In the genomic region with DNA sequence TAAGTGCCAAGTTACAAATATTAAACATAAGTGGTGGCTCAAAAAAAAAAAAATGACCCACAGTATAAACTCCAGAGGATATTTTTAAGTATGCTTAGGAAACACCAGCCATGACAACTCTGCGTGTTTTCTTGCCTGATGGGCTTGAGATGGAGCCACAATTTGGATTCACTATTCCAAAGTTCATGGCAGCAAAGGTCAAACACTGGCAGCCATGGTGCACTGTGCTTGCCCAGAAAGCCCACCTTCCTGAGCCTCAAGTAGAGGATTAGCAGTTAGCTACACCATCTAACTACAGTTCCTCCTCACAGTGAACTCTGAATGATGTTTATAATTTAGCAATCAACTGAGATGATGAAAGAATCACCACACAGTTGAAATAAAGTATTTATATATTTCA, we compare ENCODE assay signal across 25 mouse cellular contexts. TPM values are rescaled to one million over a fixed set of nuclear protein-coding genes. Genes with fewer than 3 reads are reported as not detected.
DNase-seq lines count a peak whose midpoint lies in the region; ATAC-seq lines count a peak whose summit lies in the region.
"Had no signal": no experiment of that assay in that cellular context is flagged by ENCODE, and none has a peak within 500 bp of the region (broad histone marks: within the 10 kb centered on the region; RNA-seq: fewer than 3 reads in every experiment).

No protein-coding gene starts in this region.

- no peak for ATAC-seq in embryonic facial prominence, embryonic 14.5 days (ENCODE audit: low read depth)
- no peak for ATAC-seq in kidney, embryonic 14.5 days (ENCODE audit: low FRiP score, low TSS enrichment)
- ATAC-seq: activated CD4-positive, CD25-positive, alpha-beta regulatory T cell, adult 4 months; forebrain, embryonic 14.5 days; Patski had no signal

- no peak overlapping the region for H3K4me3 ChIP-seq in embryonic facial prominence, embryonic 14.5 days (ENCODE audit: low read depth, low read length)
- no peak overlapping the region for H3K4me3 ChIP-seq in embryonic facial prominence, embryonic 10.5 days
- H3K4me3 ChIP-seq in kidney, embryonic 14.5 days (ENCODE audit: low read length): no peak overlapping the region
- H3K4me3 ChIP-seq: embryonic facial prominence, embryonic 13.5 days; erythroblast, embryonic 14.5 days; forebrain, embryonic 10.5 days; gastrocnemius, adult 2 months; heart, embryonic 12.5 days; hindbrain, embryonic 10.5 days had no signal

- DNase-seq in embryonic facial prominence, embryonic 14.5 days (ENCODE audit: low spot score): no peak
- DNase-seq in embryonic facial prominence, embryonic 10.5 days (ENCODE audit: low spot score): no peak
- DNase-seq in kidney, adult 8-10 months: peak; percentile 34 to 42
- peak; percentile 75 for DNase-seq in kidney, adult 9 months
- DNase-seq in kidney, postnatal 25 days: peak; percentile 29 to 62
- DNase-seq in thymus, postnatal 0 days (ENCODE audit: low spot score): no peak
- no peak for DNase-seq in left cerebral cortex, postnatal 25 days (ENCODE audit: low spot score in 2 of 2)
- DNase-seq: adrenal gland, adult 2 months; adrenal gland, postnatal 36 days; cerebellum, adult 11 months; cerebellum, adult 8-10 months; cerebellum, postnatal 14 days; gastrocnemius, adult 2 months; gastrocnemius, postnatal 25 days had no signal

- peaks cover 60% of the 10 kb centered on the region for H3K36me3 ChIP-seq in embryonic facial prominence, embryonic 14.5 days (ENCODE audit: control insufficient read depth, insufficient read depth, low read length)
- H3K36me3 ChIP-seq in embryonic facial prominence, embryonic 10.5 days (replicated peaks): peaks cover 91% of the 10 kb centered on the region
- peaks cover 65% of the 10 kb centered on the region for H3K36me3 ChIP-seq in kidney, embryonic 14.5 days (ENCODE audit: control insufficient read depth, insufficient read depth, low read length)

- WGBS in embryonic facial prominence, embryonic 14.5 days: 91% methylated on average over 1 of the region's 1 CpGs
- 98% methylated on average over 1 of the region's 1 CpGs for WGBS in embryonic facial prominence, embryonic 10.5 days
- 85% methylated on average over 1 of the region's 1 CpGs for WGBS in kidney, embryonic 14.5 days

- no peak overlapping the region for H3K9ac ChIP-seq in embryonic facial prominence, embryonic 14.5 days (ENCODE audit: low read depth, low read length)
- no peak overlapping the region for H3K9ac ChIP-seq in kidney, embryonic 14.5 days (ENCODE audit: low read depth, low read length)
- H3K9ac ChIP-seq: embryonic facial prominence, embryonic 13.5 days; heart, embryonic 12.5 days; hindbrain, embryonic 14.5 days had no signal

- no peak overlapping the region for H3K4me2 ChIP-seq in embryonic facial prominence, embryonic 14.5 days (ENCODE audit: low read depth, low read length)
- H3K4me2 ChIP-seq in kidney, embryonic 14.5 days (replicated peaks; ENCODE audit: low read depth, low read length): no peak overlapping the region
- H3K4me2 ChIP-seq: embryonic facial prominence, embryonic 13.5 days; heart, embryonic 12.5 days; hindbrain, embryonic 14.5 days had no signal

- 0 out of 2 replicates have a peak overlapping the region, but pooled peaks have one; percentile 28 for H3K27ac ChIP-seq in embryonic facial prominence, embryonic 14.5 days (replicated peaks; ENCODE audit: low read depth, low read length)
- no peak overlapping the region for H3K27ac ChIP-seq in embryonic facial prominence, embryonic 10.5 days (replicated peaks)
- no peak overlapping the region for H3K27ac ChIP-seq in kidney, embryonic 14.5 days (ENCODE audit: low read depth, low read length)
- H3K27ac ChIP-seq: forebrain, embryonic 10.5 days; gastrocnemius, adult 2 months; hindbrain, embryonic 10.5 days; hindbrain, embryonic 14.5 days had no signal

- no peaks in the 10 kb centered on the region for H3K9me3 ChIP-seq in embryonic facial prominence, embryonic 14.5 days (ENCODE audit: control insufficient read depth, low read length)
- no peaks in the 10 kb centered on the region for H3K9me3 ChIP-seq in embryonic facial prominence, embryonic 10.5 days
- no peaks in the 10 kb centered on the region for H3K9me3 ChIP-seq in kidney, embryonic 14.5 days (ENCODE audit: control insufficient read depth, low read length)
- H3K9me3 ChIP-seq: embryonic facial prominence, embryonic 13.5 days; forebrain, embryonic 10.5 days; heart, embryonic 12.5 days; hindbrain, embryonic 10.5 days had no signal

- no peaks in the 10 kb centered on the region for H3K27me3 ChIP-seq in embryonic facial prominence, embryonic 14.5 days (replicated peaks; ENCODE audit: control insufficient read depth, insufficient read depth, low read length)
- H3K27me3 ChIP-seq in embryonic facial prominence, embryonic 10.5 days (replicated peaks; ENCODE audit: low read depth, poor library complexity, severe bottlenecking): no peaks in the 10 kb centered on the region
- H3K27me3 ChIP-seq in kidney, embryonic 14.5 days (ENCODE audit: control insufficient read depth, insufficient read depth, low read length): no peaks in the 10 kb centered on the region
- H3K27me3 ChIP-seq: CH12.LX; embryonic facial prominence, embryonic 13.5 days; heart, embryonic 12.5 days; Patski had no signal

- H3K4me1 ChIP-seq in embryonic facial prominence, embryonic 14.5 days (ENCODE audit: control insufficient read depth, insufficient read depth, low read length): peaks cover 8% of the 10 kb centered on the region; the same call in 1 of the 2 replicates
- H3K4me1 ChIP-seq in embryonic facial prominence, embryonic 10.5 days: no peaks in the 10 kb centered on the region
- no peaks in the 10 kb centered on the region; the same call in 1 of the 2 replicates for H3K4me1 ChIP-seq in kidney, embryonic 14.5 days (ENCODE audit: control insufficient read depth, insufficient read depth, low read length)
- H3K4me1 ChIP-seq: forebrain, embryonic 10.5 days; hindbrain, embryonic 10.5 days had no signal

- intact Hi-C loops in left cerebral cortex, postnatal 25 days (cut with DNase I): loop anchor here (10.0 kb wide), 1 partner anchor 1137 kb away; no protein-coding TSS in a partner anchor

RNA-seq across cellular contexts. Expression of a gene that starts 31.4 kb away (rescaled TPM):
- polyA plus RNA-seq in embryonic facial prominence, embryonic 14.5 days (2014; fragmentation: Nextera tagmentation; extraction: Ambion mirVana): 60.1 and 61.1 TPM in 2 replicates
- polyA plus RNA-seq in embryonic facial prominence, embryonic 10.5 days (2016; fragmentation: Nextera tagmentation; extraction: Ambion mirVana): 66.7 and 68.9 TPM in 2 replicates
- 69.3 and 73.5 TPM in 2 replicates for polyA plus RNA-seq in kidney, embryonic 14.5 days (2014; fragmentation: Nextera tagmentation; extraction: Ambion mirVana)
- polyA plus RNA-seq in thymus, postnatal 0 days (2015; fragmentation: Nextera tagmentation; extraction: Ambion mirVana): 77.0 and 86.8 TPM in 2 replicates
- total RNA-seq in left cerebral cortex, postnatal 25 days (2021): 10 to 100 TPM; 55.5 to 58.3 TPM

Comparison
In these comparisons a context has a peak if more than half of its experiments do, and no peak if none do; other contexts are left out.
1. DNase-seq: peak in kidney, adult 8-10 months (2 of 2), kidney, adult 9 months (single experiment) and kidney, postnatal 25 days (2 of 2); none in embryonic facial prominence, embryonic 14.5 days (single experiment), embryonic facial prominence, embryonic 10.5 days (single experiment), thymus, postnatal 0 days (single experiment) and left cerebral cortex, postnatal 25 days (0 of 2).